Mouse (Mus musculus) thymus, postnatal 25 days (tissue): Measurements from ENCODE around the gene Rab29.

ENCODE experiments used
- DNase-seq: peaks from one replicate; pipeline ENCODE4 v3.0.0; 2022

The Rab29 gene

GRCm38 (mm10) chr1:131867093-131867945, at the start of gene Rab29:
Gene Rab29 (plus strand): TSS chr1:131867224.
- peak; percentile 90 for DNase-seq

DNA sequence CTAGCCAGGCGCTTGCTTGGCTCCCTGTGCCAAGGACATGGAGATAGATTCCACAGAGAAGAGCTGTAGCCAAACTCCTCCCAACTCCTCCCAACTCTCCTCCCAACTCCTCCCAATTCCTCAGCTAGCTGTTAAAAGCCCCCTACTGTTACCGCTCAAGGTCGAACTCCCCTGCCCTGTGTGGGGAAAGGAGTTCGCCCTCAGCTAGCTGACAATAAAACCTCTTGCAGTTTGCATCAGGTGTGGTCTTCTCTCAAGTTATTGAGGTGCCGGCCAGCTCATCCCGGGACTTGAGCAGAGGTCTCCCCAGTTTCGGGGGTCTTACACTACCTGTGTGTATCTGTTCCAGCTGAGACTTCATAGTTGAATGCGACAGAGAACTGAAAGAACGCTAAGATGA, 46.7 kb upstream of the Rab29 start:
- DNase-seq = peak; percentile 22

- DNase-seq = no peak
Observed at GRCm38 (mm10) chr1:131820887-131821328, 46.1 kb upstream of the Rab29 start.

DNA sequence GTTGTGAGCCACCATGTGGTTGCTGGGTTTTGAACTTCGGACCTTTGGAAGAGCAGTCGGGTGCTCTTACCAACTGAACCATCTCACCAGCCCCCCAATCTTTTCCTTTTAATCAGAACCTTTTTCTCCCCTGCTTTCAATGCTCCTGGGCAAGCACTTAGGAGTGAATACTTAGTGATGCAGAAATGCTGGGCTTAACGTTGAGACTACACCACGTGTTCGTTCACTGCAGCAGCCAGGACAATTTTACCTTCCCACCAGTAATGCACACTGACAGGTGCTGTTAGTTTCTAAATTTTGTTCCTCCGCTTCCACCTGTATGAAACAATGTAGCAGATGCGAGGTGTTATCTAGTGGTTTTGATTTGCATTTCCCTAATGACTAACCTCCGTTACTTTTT, 44.7 kb upstream of the Rab29 start:
- no peak for DNase-seq

DNA sequence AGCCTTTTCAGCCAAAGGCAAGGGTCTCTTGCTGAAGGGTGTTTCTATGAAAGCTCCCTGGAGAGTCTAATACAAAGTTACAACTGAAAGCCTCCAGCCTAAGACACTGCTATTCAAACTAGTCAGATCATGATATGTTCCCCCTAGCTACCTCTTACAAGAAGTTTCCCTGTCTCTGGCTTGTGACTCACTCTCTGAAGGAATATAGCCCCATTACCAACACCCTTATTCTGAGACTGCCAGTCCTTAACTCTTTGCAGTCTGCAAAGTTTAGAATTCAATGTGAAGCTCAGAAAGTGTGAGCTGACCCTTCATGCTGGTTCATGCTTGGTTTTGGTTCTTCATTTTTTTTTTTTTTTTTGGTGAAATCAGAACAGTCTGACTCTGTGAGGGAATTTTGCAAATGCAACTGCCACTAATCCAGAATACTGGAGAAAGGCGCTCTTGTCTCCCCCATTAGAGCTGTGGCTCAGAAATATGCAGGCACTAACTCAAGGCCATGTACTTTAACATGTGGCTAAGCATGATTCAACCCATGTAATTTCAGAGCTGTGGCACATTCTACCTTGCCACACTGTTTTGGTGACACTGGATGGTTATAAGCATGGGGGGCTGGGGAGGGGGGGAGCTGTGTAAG, 44.0 kb upstream of the Rab29 start:
- DNase-seq = no peak

DNA sequence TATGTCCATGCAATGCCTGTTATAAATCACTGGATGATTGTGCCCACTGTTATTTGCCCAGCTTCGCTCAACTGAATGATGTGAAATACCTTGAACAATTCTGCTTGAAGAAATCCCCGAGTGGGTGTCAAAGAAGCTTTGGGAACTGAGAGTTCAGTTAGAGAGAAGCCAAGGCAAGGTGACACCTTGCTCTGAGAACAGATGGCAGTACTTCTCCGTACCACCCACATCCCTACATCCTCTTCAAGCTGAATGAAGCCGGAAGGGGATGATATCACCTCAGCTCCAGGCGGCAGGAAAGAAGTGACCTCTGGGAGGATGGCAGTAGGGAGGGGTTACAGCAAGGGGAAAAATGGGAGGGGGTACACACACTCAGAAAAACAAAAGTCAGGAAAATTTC, 43.5 kb upstream of the Rab29 start:
- no peak for DNase-seq

DNA sequence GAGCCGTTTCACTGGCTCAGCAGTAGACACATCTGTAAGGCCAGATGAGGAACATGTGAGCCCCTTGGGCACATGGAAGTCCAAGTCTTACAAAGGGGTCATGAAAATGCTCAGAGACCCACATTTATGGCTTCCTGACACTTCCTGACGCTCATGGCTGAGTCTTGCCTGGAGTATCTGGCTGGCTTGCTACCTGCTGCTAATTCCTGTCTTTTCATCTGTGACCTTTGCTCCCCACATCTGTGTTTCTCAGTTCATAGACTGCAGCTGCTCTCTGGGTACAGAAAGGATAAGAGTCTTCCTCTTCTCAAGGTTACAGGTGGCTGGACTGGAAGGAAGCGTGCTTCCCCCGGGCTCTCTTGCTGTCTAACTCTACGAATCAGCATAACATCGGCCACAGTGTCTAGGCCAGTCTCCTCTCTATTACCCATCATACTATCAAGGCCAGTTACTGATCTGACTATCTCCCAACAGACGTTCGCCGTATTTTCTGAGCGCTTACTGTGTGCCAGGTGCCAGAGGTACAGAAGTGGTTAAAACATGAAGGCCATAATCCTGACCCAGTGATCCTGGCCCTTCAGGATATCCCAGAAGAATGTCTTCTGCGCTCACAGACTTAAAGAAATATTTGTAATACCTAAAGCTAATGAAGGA, 42.4 kb upstream of the Rab29 start:
- DNase-seq = peak; percentile 20

DNA sequence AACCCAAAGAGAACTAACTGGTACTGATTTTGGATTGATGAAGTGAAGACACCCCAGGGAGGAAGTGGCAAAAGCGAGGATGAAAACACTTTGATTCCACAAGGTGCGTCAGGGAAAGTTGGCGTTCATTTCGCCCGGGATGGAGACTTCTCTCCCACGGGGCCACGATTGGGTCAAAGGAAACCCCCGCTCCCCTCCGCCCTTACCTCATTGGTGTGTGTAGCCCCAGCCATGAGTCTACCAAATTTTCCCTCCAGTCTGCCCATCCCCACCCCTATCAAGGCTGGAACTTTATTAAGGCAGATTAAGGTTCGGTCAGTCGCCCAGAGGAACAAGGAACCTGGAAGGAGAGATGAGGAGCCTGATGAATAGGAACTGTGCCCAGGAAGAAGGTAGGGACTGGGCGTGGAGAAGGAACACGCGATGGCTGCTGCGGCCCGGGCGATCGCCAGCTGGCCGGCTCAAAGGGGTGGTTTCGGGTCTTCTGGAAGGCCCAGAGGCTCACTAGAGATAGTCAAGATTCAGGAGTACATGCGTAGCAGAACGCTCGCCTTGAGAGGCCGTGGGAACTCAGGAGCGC, 39.7 kb upstream of the Rab29 start, which contains the start of gene Slc41a1:
Gene Slc41a1, plus strand, starts transcription at position 287 of the 580 bp plus-strand sequence.
- DNase-seq = no peak

DNA sequence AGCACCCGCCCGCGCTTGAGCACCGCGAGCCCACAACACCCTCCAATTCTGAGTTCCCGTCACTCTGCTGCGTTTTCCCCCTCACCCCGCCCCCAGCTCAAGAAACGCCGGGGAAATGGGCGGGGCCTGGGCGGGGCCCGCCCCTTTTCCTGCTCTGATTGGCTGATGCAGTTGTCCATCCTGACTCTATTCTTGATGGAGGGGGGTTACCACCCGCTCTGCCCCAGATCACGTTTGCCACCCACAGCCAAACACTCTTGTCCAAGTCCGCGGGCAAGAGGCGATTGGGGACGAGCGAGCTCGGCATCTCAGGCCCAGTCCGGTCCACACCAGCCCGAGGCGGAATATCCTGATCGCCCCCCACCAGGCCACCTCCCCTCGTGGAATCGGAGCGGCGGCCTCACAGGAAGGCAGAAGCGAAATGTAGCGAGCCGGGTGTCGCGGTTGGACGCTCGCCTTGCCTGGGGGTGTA, 39.2 kb upstream of the Rab29 start:
- DNase-seq = peak; percentile 96

DNA sequence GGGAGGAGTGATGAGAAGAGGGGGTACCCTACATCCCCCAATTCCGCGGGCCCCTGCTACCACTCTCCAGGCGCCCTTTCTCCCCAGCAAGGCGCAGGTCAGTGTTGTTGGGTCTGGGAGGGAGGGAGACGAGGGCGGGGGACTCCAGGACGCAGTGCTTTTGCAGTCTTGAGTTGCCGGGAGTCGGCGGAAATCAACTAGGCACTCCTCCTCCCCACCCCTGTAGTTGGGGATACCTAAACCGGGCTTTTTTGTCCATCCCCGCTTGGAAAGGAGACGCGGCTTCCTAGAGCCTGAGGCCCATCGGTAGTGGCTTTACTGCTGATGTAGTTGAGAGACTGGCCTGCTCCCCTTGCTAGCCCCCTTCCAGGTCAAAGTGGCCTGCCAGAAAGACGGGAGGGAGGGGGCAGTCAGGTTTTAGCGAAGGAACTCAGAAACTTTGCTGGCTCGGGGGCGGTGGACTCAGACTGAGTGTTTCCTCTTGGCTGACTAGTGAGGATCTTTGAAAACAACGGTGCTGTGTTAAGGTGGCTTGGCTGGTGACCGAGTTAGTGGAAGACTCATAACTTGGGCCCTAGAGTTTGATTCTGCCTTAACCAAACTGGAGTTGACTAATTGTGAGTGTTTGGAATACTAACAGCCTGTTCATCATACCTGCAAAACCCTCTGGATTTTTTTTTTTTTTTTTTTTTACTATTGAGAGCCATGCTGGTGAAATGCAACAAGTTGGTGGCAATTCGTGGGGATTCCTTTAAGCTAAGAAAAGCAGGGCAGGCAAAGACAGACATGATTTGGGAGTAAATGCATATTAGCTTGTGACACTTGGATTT, 38.5 kb upstream of the Rab29 start:
- DNase-seq = peak; percentile 58

- peak; percentile 14 for DNase-seq
Observed at GRCm38 (mm10) chr1:131829279-131829678, 37.7 kb upstream of the Rab29 start.

GRCm38 (mm10) chr1:131830561-131830960, 36.5 kb upstream of the Rab29 start:
- no peak for DNase-seq

DNA sequence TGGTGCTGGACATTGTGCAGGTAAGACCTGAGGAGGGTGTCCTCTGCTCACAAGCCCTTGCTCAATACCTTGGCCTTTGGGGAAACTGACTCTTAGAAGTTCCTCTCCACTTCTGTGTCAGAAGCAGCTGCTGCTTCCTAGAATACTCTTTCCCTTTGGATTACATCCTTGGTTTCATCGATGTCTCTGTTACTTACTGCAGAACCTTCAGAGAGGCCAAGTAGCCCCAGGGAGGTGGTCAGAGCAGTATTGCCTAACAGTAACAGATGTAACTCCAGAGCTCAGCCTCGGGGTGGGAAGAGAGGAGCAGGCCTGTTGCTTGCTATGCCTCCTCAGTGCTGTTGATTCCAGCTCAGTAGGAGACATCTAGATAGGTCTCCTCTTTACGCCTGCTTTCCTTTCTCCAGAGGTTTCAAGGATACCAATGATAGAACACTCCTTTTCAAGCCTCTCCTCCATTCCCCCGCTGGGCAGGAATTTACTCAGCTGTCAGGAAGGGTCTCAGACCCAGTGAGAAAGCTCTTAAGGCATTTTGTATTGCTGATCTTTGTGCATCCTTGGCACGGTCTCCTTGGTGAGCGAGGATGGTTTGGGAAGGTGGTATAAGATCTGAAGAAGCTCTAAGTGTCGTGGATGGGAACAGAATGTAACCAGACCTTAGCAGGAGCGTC, 35.9 kb upstream of the Rab29 start:
- no peak for DNase-seq

DNA sequence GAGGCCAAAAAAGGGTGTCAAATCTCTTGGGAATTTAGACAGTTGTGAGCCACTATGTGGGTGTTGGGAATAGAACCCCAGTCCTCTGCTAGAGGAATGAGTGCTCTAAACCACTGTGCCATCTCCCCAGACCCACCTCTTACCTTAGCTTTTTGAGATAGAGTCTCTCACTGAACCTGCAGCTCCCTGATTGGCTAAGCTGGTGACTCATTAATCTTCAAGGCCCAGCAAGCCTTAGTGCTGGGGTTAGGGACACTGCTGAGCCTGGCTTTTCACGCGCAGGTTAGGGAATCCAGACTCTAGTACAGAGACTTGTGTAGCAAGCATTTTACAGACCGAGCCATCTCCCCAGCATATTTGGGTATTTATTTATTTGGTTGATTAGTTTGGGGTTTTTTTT, 30.0 kb upstream of the Rab29 start:
- no peak for DNase-seq

- no peak for DNase-seq
Observed at GRCm38 (mm10) chr1:131838542-131838941, 28.5 kb upstream of the Rab29 start.

- no peak for DNase-seq
Observed at GRCm38 (mm10) chr1:131839279-131839678, 27.7 kb upstream of the Rab29 start.

DNA sequence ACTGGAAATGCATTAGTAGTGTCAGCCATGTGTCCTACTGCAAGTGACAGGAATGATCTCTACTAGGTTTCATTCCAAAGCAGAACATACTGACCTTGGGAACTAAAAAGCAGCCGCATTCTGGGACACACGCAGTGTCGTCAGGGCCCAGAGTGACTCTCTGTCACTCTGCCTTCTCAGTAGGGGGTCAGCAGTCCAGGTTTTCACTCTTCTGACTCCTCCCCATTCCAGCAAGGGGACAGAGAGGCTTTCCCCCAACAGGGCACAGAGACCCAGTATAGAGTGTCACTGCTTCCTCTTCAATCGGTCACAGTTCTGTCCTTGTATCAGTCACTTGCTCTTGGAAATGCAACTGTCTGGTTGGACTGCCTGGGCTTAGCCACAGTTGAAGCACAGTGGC, 24.8 kb upstream of the Rab29 start:
- DNase-seq = no peak

- DNase-seq = no peak
Observed at GRCm38 (mm10) chr1:131843758-131844157, 23.3 kb upstream of the Rab29 start.

DNA sequence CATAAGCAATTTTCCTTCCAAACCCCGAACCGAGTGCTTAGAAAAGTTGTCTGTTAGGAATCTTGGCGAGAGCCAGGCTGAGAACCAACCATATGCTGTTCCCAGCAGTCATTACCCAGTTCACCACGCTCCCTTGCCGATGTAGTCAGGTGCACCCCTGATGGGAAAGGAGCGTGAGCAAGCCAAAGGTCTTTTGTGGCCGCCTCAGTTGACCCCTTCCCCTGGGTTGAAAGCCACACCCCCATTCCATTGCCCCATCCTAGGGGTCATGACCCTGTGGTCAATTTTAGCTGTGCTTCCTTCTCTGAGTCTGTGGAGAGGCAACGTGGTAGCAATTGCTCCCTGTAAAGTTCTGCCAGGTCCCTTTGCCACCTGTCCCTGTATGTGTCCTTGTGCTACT, 22.1 kb upstream of the Rab29 start:
- no peak for DNase-seq

DNA sequence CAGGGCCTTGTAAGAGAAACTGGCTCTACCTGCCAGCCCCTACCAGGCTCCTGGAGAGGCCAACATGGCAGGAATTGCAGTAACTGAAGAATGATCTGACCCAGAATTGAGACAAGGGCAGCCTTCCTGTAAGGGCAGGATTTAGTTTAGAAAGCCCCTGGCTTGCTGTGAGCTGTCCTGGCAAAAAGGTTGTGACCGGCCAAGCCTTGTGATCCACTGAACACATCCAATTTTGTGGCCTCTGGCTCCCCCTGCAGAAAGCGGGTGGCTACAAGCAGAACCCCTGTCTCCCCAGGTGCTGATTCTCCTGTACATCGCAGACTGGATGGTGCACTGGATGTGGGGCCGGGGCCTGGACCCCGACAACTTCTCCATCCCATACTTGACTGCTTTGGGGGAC, 20.8 kb upstream of the Rab29 start:
- DNase-seq = peak; percentile 59

DNA sequence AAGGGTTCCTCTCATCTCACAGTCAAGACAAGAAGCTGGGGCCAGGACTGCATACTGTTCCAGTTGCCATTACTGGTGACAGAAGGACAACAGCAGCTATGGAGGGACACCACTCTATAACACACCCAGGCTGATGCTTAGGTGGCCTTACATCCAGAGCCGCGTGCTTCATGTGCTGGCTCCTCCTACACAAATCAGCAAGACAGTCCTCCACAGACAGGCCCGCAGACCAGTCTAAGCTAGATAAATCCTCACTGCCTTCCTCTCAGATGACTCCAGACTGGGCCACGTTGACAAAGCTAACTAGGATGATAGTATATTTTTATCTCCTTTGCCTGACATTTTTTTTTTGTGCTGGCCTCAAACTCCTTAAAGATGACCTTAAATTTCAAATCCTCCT, 5.2 kb upstream of the Rab29 start:
- no peak for DNase-seq

DNA sequence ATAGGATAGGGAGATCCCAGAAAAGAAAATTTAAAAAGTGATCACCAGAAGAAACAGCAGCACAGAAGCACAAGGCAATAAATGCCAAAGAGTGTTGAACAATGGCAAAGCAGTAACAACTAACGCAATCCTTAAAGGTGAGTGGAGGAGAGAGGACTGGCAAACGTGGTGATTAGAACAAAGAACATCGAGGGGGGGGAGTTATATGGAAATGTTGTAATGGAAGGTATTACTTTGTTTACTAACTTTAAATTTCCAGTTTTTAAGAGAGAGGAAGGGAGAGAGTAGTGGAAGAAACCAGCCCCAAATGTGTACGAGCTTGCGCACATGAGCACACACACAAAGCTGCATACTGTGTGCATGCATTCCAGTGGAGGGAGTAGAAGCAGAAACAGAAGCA, 1.4 kb upstream of the Rab29 start:
- no peak for DNase-seq
